In the genomic region with DNA sequence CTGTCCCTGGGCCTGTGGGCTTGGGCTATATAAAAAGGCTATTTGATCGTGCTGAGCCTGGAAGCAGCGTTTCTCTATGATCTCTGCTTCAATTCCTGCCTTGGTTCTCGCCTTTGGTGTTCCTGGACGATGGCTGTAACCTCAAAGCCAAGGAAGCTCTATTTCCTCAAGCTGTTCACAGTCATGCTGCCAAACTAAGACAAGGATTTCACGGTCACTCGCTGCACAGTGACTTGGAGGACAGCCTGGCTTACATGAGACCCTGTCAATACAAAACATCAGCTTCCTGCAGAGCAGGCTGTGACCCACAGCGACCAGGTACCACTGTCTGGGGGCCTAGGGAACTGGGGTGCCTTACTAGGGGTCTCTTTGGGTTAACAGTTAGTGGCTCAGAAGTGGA, we compare ENCODE assay signal across 12 mouse cellular contexts.
"Had no signal": no experiment of that assay in that cellular context is flagged by ENCODE, and none has a peak within 500 bp of the region (broad histone marks: within the 10 kb centered on the region; RNA-seq: fewer than 3 reads in every experiment).

No protein-coding gene starts in this region.

- DNase-seq: retina, postnatal 1 day; right cerebral cortex, adult 18-20 months; right cerebral cortex, postnatal 14 days; right cerebral cortex, postnatal 25 days; right cerebral cortex, postnatal 4 days; spleen, adult 18-20 months; thymus, adult 18-20 months; thymus, adult 2 months; thymus, postnatal 14 days; thymus, postnatal 25 days; thymus, postnatal 36 days; thymus, postnatal 4 days had no signal
